In the genomic region with DNA sequence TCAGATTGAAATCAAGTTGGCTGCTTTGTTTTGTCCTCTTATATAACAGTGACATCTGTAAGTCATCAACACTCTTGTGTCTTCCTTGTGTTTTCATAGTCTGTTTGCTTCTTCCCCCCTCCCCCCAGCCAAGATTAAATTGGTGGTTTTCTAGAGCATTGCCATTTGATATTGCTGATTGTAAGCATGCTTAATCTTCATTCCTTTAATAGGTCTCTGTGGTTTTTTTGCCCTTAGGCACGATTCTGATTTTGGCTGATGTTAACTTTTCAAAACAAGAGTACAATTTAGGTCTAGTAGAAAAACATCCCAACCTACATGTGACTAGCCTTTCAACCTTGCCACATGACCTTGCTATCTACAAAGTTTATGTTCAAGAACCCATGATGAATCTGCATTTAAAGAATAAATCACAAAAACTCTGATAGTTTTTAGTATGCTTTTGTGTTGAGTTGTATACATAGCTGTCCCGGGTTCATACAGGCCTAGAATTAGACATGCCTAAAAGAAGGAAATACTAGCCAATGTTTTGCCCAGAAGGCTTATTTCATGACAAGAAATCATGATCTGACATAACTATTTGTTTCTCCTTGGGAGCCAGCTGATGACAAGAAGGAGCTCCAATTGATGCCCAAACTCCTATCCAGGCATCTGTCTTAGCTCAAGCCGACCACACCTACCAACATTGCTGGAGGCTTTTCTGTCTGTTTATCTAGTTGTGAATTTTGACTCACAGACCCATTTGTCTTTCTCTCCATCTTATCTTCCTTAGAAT, we compare ENCODE assay signal across 26 mouse cellular contexts. TPM values are rescaled to one million over a fixed set of nuclear protein-coding genes. Genes with fewer than 3 reads are reported as not detected.
DNase-seq lines count a peak whose midpoint lies in the region; ATAC-seq and TF ChIP-seq lines count a peak whose summit lies in the region.
"Had no signal": no experiment of that assay in that cellular context is flagged by ENCODE, and none has a peak within 500 bp of the region (broad histone marks: within the 10 kb centered on the region; RNA-seq: fewer than 3 reads in every experiment).

No protein-coding gene starts in this region.

- no peak overlapping the region for H3K4me3 ChIP-seq in embryonic facial prominence, embryonic 14.5 days (ENCODE audit: low read depth, low read length)
- H3K4me3 ChIP-seq in embryonic facial prominence, embryonic 10.5 days: no peak overlapping the region
- H3K4me3 ChIP-seq in embryonic fibroblast, embryonic 13.5 days (ENCODE audit: insufficient read depth, low read length): no peak overlapping the region
- H3K4me3 ChIP-seq: embryonic facial prominence, embryonic 13.5 days; erythroblast, embryonic 14.5 days; forebrain, embryonic 10.5 days; forebrain, embryonic 12.5 days had no signal

- TF ChIP-seq POLR2A in embryonic fibroblast, embryonic 13.5 days (IDR thresholded peaks at IDR 0.05; ENCODE audit: low read depth, low read length): no peak

- no peaks in the 10 kb centered on the region for H3K36me3 ChIP-seq in embryonic facial prominence, embryonic 14.5 days (ENCODE audit: control insufficient read depth, insufficient read depth, low read length)
- no peaks in the 10 kb centered on the region for H3K36me3 ChIP-seq in embryonic facial prominence, embryonic 10.5 days (replicated peaks)
- H3K36me3 ChIP-seq: embryonic facial prominence, embryonic 13.5 days; forebrain, embryonic 10.5 days; forebrain, embryonic 12.5 days; G1E had no signal

- peak; percentile 73 for DNase-seq in embryonic facial prominence, embryonic 14.5 days (ENCODE audit: low spot score)
- DNase-seq in embryonic facial prominence, embryonic 10.5 days (ENCODE audit: low spot score): no peak
- DNase-seq in 3T3-L1 (ENCODE audit: low read depth, low spot score) (peak; percentile 81), NIH3T3 (ENCODE audit: low read depth) (peak; percentile 78)
- no peak for DNase-seq in thymus, postnatal 4 days
- no peak for DNase-seq in kidney, adult 8-10 months
- DNase-seq: adrenal gland, adult 8-10 months; adrenal gland, postnatal 14 days; adrenal gland, postnatal 36 days; cerebellum, adult 11-12 months; cerebellum, adult 2 months; cerebellum, adult 9-10 months; cerebellum, postnatal 10 days; cerebellum, postnatal 25 days had no signal

- 58% methylated on average over 3 of the region's 3 CpGs for WGBS in embryonic facial prominence, embryonic 14.5 days
- WGBS in embryonic facial prominence, embryonic 10.5 days: 80% methylated on average over 3 of the region's 3 CpGs

- H3K9ac ChIP-seq in embryonic facial prominence, embryonic 14.5 days (ENCODE audit: low read depth, low read length): no peak overlapping the region
- H3K9ac ChIP-seq: embryonic facial prominence, embryonic 13.5 days; forebrain, embryonic 12.5 days had no signal

- H3K27me3 ChIP-seq in embryonic facial prominence, embryonic 14.5 days (replicated peaks; ENCODE audit: control insufficient read depth, insufficient read depth, low read length): no peaks in the 10 kb centered on the region
- no peaks in the 10 kb centered on the region for H3K27me3 ChIP-seq in embryonic facial prominence, embryonic 10.5 days (replicated peaks; ENCODE audit: low read depth, poor library complexity, severe bottlenecking)
- H3K27me3 ChIP-seq: CH12.LX; embryonic facial prominence, embryonic 13.5 days; forebrain, embryonic 12.5 days had no signal

- H3K4me2 ChIP-seq in embryonic facial prominence, embryonic 14.5 days (ENCODE audit: low read depth, low read length): no peak overlapping the region
- H3K4me2 ChIP-seq: embryonic facial prominence, embryonic 13.5 days; forebrain, embryonic 12.5 days had no signal

- TF ChIP-seq CTCF in embryonic fibroblast, embryonic 13.5 days (IDR thresholded peaks at IDR 0.05; ENCODE audit: borderline replicate concordance, insufficient read depth, low read length): no peak

- H3K4me1 ChIP-seq in embryonic facial prominence, embryonic 14.5 days (ENCODE audit: control insufficient read depth, insufficient read depth, low read length): no peaks in the 10 kb centered on the region
- H3K4me1 ChIP-seq in embryonic facial prominence, embryonic 10.5 days: no peaks in the 10 kb centered on the region
- no peaks in the 10 kb centered on the region for H3K4me1 ChIP-seq in embryonic fibroblast, embryonic 13.5 days (ENCODE audit: control insufficient read depth, insufficient read depth, low read length)
- H3K4me1 ChIP-seq: forebrain, embryonic 10.5 days; forebrain, embryonic 12.5 days had no signal

- ATAC-seq in embryonic facial prominence, embryonic 14.5 days (ENCODE audit: low read depth): no peak
- ATAC-seq: CD4-positive, CD25-positive, alpha-beta regulatory T cell, adult 4 months; forebrain, embryonic 14.5 days; forebrain, embryonic 16.5 days had no signal

- no peaks in the 10 kb centered on the region for H3K9me3 ChIP-seq in embryonic facial prominence, embryonic 14.5 days (ENCODE audit: control insufficient read depth, low read length)
- H3K9me3 ChIP-seq in embryonic facial prominence, embryonic 10.5 days: no peaks in the 10 kb centered on the region
- H3K9me3 ChIP-seq: embryonic facial prominence, embryonic 13.5 days; forebrain, embryonic 10.5 days; forebrain, embryonic 12.5 days; G1E had no signal

- no peak overlapping the region; the same call in 1 of the 2 replicates for H3K27ac ChIP-seq in embryonic facial prominence, embryonic 14.5 days (replicated peaks; ENCODE audit: low read depth, low read length)
- no peak overlapping the region for H3K27ac ChIP-seq in embryonic facial prominence, embryonic 10.5 days (replicated peaks)
- H3K27ac ChIP-seq in embryonic fibroblast, embryonic 13.5 days (ENCODE audit: insufficient read depth, low read length): peak overlapping the region; percentile 61
- H3K27ac ChIP-seq: forebrain, embryonic 10.5 days; forebrain, embryonic 12.5 days had no signal

RNA-seq across cellular contexts. Expression of gene Cxcl15, which starts 13.0 kb away (rescaled TPM):
- 0.07 and 0.18 TPM in 2 replicates for polyA plus RNA-seq in embryonic facial prominence, embryonic 14.5 days (2014; fragmentation: Nextera tagmentation; extraction: Ambion mirVana)
- not detected in 2 replicates for polyA plus RNA-seq in embryonic facial prominence, embryonic 10.5 days (2016; fragmentation: Nextera tagmentation; extraction: Ambion mirVana)
- 0.85 and 3.5 TPM in 2 replicates for polyA plus RNA-seq in embryonic fibroblast, embryonic 13.5 days (2011; ENCODE audit: insufficient read length, low read depth, missing spikeins)
- polyA plus RNA-seq: CD4-positive, CD25-positive, alpha-beta regulatory T cell, adult 4 months; cerebellum, adult 2 months; cortical plate, adult 2 months; erythroblast, embryonic 14.5 days; forebrain, embryonic 10.5 days; forebrain, embryonic 12.5 days; forebrain, embryonic 14.5 days; forebrain, embryonic 16.5 days; frontal cortex, adult 2 months; G1E had no signal

RNA-seq across cellular contexts. Expression of gene Cxcl3, which starts 21.5 kb away (rescaled TPM):
- polyA plus RNA-seq in embryonic facial prominence, embryonic 14.5 days (2014; fragmentation: Nextera tagmentation; extraction: Ambion mirVana): 0.17 TPM in 1 of 2 replicates, not detected in the other
- 0.15 TPM in 1 of 2 replicates, not detected in the other for polyA plus RNA-seq in embryonic facial prominence, embryonic 10.5 days (2016; fragmentation: Nextera tagmentation; extraction: Ambion mirVana)
- polyA plus RNA-seq in embryonic fibroblast, embryonic 13.5 days (2011; ENCODE audit: insufficient read length, low read depth, missing spikeins): 2.5 and 2.8 TPM in 2 replicates
- polyA plus RNA-seq: cerebellum, adult 2 months; cortical plate, adult 2 months; forebrain, embryonic 10.5 days; forebrain, embryonic 12.5 days; forebrain, embryonic 14.5 days; frontal cortex, adult 2 months had no signal

RNA-seq across cellular contexts. Expression of gene Pf4, which starts 35.1 kb away (rescaled TPM):
- polyA plus RNA-seq in embryonic facial prominence, embryonic 14.5 days (2014; fragmentation: Nextera tagmentation; extraction: Ambion mirVana): 94.9 and 125 TPM in 2 replicates
- 34.2 and 55.7 TPM in 2 replicates for polyA plus RNA-seq in embryonic facial prominence, embryonic 10.5 days (2016; fragmentation: Nextera tagmentation; extraction: Ambion mirVana)
- 3.6 TPM in 1 of 2 replicates, not detected in the other for polyA plus RNA-seq in embryonic fibroblast, embryonic 13.5 days (2011; ENCODE audit: insufficient read length, low read depth, missing spikeins)
- polyA plus RNA-seq: CD4-positive, CD25-positive, alpha-beta regulatory T cell, adult 4 months had no signal

RNA-seq across cellular contexts. Expression of gene Ppbp, which starts 39.0 kb away (rescaled TPM):
- 1.8 and 3.6 TPM in 2 replicates for polyA plus RNA-seq in embryonic facial prominence, embryonic 14.5 days (2014; fragmentation: Nextera tagmentation; extraction: Ambion mirVana)
- 4.7 and 9.6 TPM in 2 replicates for polyA plus RNA-seq in embryonic facial prominence, embryonic 10.5 days (2016; fragmentation: Nextera tagmentation; extraction: Ambion mirVana)
- polyA plus RNA-seq in embryonic fibroblast, embryonic 13.5 days (2011; ENCODE audit: insufficient read length, low read depth, missing spikeins): 23.5 and 40.7 TPM in 2 replicates
- polyA plus RNA-seq: CD4-positive, CD25-positive, alpha-beta regulatory T cell, adult 4 months had no signal

RNA-seq across cellular contexts. Expression of gene Cxcl5, which starts 48.2 kb away (rescaled TPM):
- polyA plus RNA-seq in embryonic facial prominence, embryonic 14.5 days (2014; fragmentation: Nextera tagmentation; extraction: Ambion mirVana): 2.0 and 2.6 TPM in 2 replicates
- polyA plus RNA-seq in embryonic facial prominence, embryonic 10.5 days (2016; fragmentation: Nextera tagmentation; extraction: Ambion mirVana): 0.30 and 0.37 TPM in 2 replicates
- 61.8 and 135 TPM in 2 replicates for polyA plus RNA-seq in embryonic fibroblast, embryonic 13.5 days (2011; ENCODE audit: insufficient read length, low read depth, missing spikeins)
- polyA plus RNA-seq: CD4-positive, CD25-positive, alpha-beta regulatory T cell, adult 4 months; erythroblast, embryonic 14.5 days; forebrain, embryonic 12.5 days; G1E had no signal

Comparison
In these comparisons a context has a peak if more than half of its experiments do, and no peak if none do; other contexts are left out.
1. DNase-seq: peak in embryonic facial prominence, embryonic 14.5 days (single experiment), 3T3-L1 (single experiment) and NIH3T3 (single experiment); none in embryonic facial prominence, embryonic 10.5 days (single experiment), thymus, postnatal 4 days (single experiment) and kidney, adult 8-10 months (0 of 2).